Mouse (Mus musculus): ENCODE results near the gene Myo6.
"Not testable (repeated sequence)": the region's sequence is repeated elsewhere in the genome, so short reads cannot be mapped to it uniquely, and the experiment has no call there.

The Myo6 gene

GRCm38 (mm10) chr9:80303518-80303917, 138.7 kb downstream of the Myo6 start:
- in situ Hi-C loops (cut with MboI): no loop called here

GRCm38 (mm10) chr9:80306390-80306789, 141.6 kb downstream of the Myo6 start:
- in situ Hi-C loops (cut with MboI): no loop called here

GRCm38 (mm10) chr9:80306853-80307252, 142.0 kb downstream of the Myo6 start:
- in situ Hi-C loops (cut with MboI): no loop called here

GRCm38 (mm10) chr9:80307629-80308028, 142.8 kb downstream of the Myo6 start:
- in situ Hi-C loops (cut with MboI): no loop called here

- in situ Hi-C loops (cut with MboI): no loop called here
Measured at GRCm38 (mm10) chr9:80313610-80314009, 148.8 kb downstream of the Myo6 start.

GRCm38 (mm10) chr9:80315922-80316321, 151.1 kb downstream of the Myo6 start:
- in situ Hi-C loops (cut with MboI): no loop called here

- in situ Hi-C loops (cut with MboI): no loop called here
Measured at GRCm38 (mm10) chr9:80318027-80318426, 153.2 kb downstream of the Myo6 start.

GRCm38 (mm10) chr9:80321051-80321887, 156.4 kb downstream of the Myo6 start:
- in situ Hi-C loops (cut with MboI): not testable (repeated sequence)

GRCm38 (mm10) chr9:80332153-80332552, 167.3 kb downstream of the Myo6 start:
- in situ Hi-C loops (cut with MboI): no loop called here

- in situ Hi-C loops (cut with MboI): no loop called here
Measured at GRCm38 (mm10) chr9:80333466-80333865, 168.6 kb downstream of the Myo6 start.

GRCm38 (mm10) chr9:80333998-80334605, 169.3 kb downstream of the Myo6 start:
- in situ Hi-C loops (cut with MboI): no loop called here

GRCm38 (mm10) chr9:80335660-80336357, 171.0 kb downstream of the Myo6 start:
- in situ Hi-C loops (cut with MboI): no loop called here

GRCm38 (mm10) chr9:80338026-80338425, 173.2 kb downstream of the Myo6 start:
- in situ Hi-C loops (cut with MboI): no loop called here

GRCm38 (mm10) chr9:80340927-80341326, 176.1 kb downstream of the Myo6 start:
- in situ Hi-C loops (cut with MboI): no loop called here

GRCm38 (mm10) chr9:80341756-80342155, 176.9 kb downstream of the Myo6 start:
- in situ Hi-C loops (cut with MboI): no loop called here

GRCm38 (mm10) chr9:80342520-80342919, 177.7 kb downstream of the Myo6 start:
- in situ Hi-C loops (cut with MboI): no loop called here

- in situ Hi-C loops (cut with MboI): no loop called here
Measured at GRCm38 (mm10) chr9:80344451-80345000, 179.7 kb downstream of the Myo6 start.

GRCm38 (mm10) chr9:80351295-80351677, 186.5 kb downstream of the Myo6 start:
- in situ Hi-C loops (cut with MboI): no loop called here

- in situ Hi-C loops (cut with MboI): no loop called here
Measured at GRCm38 (mm10) chr9:80351678-80352331, 187.0 kb downstream of the Myo6 start.

- in situ Hi-C loops (cut with MboI): no loop called here
Measured at GRCm38 (mm10) chr9:80360063-80360462, 195.2 kb downstream of the Myo6 start.

All from mature B cell (primary cell).